Mouse (Mus musculus) small intestine, adult 2 months (tissue): ENCODE data around the gene Arg2.

Experiments
- CTCF ChIP-seq: fragments of 200-500 bp; IDR thresholded peaks from 2 replicates; pipeline ENCODE4 v1.5.1; 2012; ENCODE audit warnings: low read depth, mild to moderate bottlenecking, control low read depth, inconsistent platforms, low read length, moderate library complexity, mixed read lengths; ENCODE audit not compliant: insufficient replicate concordance, insufficient read length; ENCODE audit errors: extremely low read depth
- POLR2A ChIP-seq: fragments of 200-500 bp; IDR thresholded peaks from 2 replicates; pipeline ENCODE4 v1.6.1; 2012; ENCODE audit warnings: low read depth, mild to moderate bottlenecking, control low read depth, inconsistent platforms, low read length, moderate library complexity

DNA sequence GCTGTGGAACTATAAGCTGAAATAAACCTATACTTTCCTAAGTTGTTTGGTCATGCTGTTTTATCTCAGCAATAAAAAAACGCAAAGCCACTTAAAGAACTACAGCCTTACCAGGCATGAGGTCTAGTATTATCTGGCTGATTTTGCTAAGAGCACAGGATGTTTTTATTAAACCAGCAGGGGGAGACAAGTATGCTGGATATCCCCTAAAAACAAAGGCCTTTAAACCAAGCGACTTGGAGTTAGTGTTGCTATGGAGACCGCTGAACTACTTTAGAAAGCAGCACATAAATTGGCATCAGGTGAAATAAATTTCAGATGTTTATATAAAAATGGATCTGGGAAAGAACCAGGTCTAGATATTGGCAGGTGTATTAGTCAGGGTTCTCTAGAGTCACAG, 7.8 kb upstream of the Arg2 start:
- TF ChIP-seq CTCF (no peak), POLR2A (no peak)
